Mouse (Mus musculus): ENCODE data around the gene Elof1.

The Elof1 gene

GRCm38 (mm10) chr9:22135644-22136390, 18.8 kb upstream of the Elof1 start, which contains the start of gene Acp5:
Gene Acp5 (minus strand): TSS chr9:22135711.
- no peak for DNase-seq

GRCm38 (mm10) chr9:22134988-22135643, 18.1 kb upstream of the Elof1 start:
- DNase-seq = no peak

- no peak for DNase-seq
Measured at GRCm38 (mm10) chr9:22134246-22134890, 17.4 kb upstream of the Elof1 start.

- no peak for DNase-seq
Measured at GRCm38 (mm10) chr9:22132220-22132619, 15.2 kb upstream of the Elof1 start.

- no peak for DNase-seq
Measured at GRCm38 (mm10) chr9:22131226-22131981, 14.4 kb upstream of the Elof1 start.

GRCm38 (mm10) chr9:22125246-22126027, 8.5 kb upstream of the Elof1 start:
- DNase-seq = no peak

GRCm38 (mm10) chr9:22124169-22124568, 7.2 kb upstream of the Elof1 start:
- no peak for DNase-seq

- DNase-seq = no peak
Measured at GRCm38 (mm10) chr9:22123069-22123609, 6.2 kb upstream of the Elof1 start.

GRCm38 (mm10) chr9:22122005-22122404, 5.0 kb upstream of the Elof1 start:
- no peak for DNase-seq

- DNase-seq = no peak
Measured at GRCm38 (mm10) chr9:22121545-22121944, 4.6 kb upstream of the Elof1 start.

GRCm38 (mm10) chr9:22119543-22119942, 2.6 kb upstream of the Elof1 start:
- no peak for DNase-seq

GRCm38 (mm10) chr9:22117754-22118456, 933 bp upstream of the Elof1 start:
- peak; percentile 68 for DNase-seq

- DNase-seq = no peak
Measured at GRCm38 (mm10) chr9:22116086-22116485, 886 bp downstream of the Elof1 start.

GRCm38 (mm10) chr9:22115635-22116034, 1.3 kb downstream of the Elof1 start:
- DNase-seq = no peak

GRCm38 (mm10) chr9:22108194-22108593, 8.8 kb downstream of the Elof1 start:
- no peak for DNase-seq

GRCm38 (mm10) chr9:22099922-22100321, 17.1 kb downstream of the Elof1 start:
- DNase-seq = no peak

GRCm38 (mm10) chr9:22098993-22099696, 17.8 kb downstream of the Elof1 start, which contains the start of gene Cnn1:
Gene Cnn1 (plus strand): TSS chr9:22099216.
- DNase-seq = no peak

GRCm38 (mm10) chr9:22095854-22096307, 21.1 kb downstream of the Elof1 start:
- DNase-seq = peak; percentile 86

- DNase-seq = no peak
Measured at GRCm38 (mm10) chr9:22092746-22093145, 24.2 kb downstream of the Elof1 start.

GRCm38 (mm10) chr9:22089986-22090385, 27.0 kb downstream of the Elof1 start:
- DNase-seq = no peak
